Mouse (Mus musculus) urinary bladder, postnatal 25 days (tissue): Measurements from ENCODE around the gene Trib3.
A peak's percentile ranks its signal among the peaks of the same experiment; 100 is the strongest.

Experiments used
- DNase-seq: peaks from one replicate; pipeline ENCODE4 v3.0.0; 2022; ENCODE audit warnings: low spot score

Gene Trib3

DNA sequence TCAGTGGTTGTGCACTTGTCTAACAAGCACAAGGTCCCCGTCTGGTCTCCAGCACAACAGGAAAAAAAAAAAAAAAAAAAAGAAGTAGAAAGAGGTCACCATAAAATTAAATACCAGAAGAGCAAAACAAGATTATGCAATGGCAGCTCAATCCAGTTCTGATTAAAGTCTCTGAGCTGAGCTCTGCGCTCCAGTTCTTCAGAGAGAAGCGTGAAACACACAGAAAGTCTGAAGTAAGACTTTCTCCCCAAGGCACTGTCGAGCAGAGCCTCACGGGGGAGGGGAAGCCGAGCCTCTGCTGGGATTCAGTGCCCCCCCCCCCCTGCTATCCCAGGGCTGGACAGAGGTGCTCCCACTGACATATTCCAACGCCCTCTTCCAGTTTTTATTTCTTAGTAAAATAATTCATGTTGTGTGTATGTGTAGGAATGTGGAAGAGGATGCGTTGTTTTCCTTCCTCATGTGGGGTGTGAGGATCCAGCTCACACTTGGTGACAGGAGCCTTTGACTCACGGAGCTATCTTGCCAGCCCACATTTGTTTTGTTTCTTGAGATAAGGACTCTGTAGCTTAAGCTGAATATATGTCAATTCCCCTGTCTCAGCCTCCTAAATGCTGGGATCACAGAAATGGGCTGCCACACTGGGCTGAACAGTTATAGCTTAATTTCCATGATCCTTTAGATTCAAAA, 3.1 kb upstream of the Trib3 start:
- no peak for DNase-seq

DNA sequence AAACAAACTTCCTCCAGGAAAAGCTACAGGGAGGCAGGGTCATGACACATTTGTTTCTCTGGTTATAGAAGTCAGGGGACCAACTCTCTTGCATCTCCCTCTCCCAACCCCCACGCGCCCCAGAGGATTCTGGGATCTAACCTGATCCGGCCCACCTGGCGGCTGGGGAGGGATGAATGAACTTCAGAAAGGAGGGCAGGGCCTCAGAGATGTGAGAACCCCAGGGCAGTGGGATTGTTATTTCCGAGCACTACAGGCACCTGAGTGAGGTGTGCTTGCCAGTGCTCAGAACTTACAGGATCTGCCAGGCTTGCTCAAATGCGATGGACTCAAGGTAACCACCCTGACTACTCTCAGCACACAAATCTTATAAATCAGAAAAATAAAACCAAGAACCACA, 1.6 kb upstream of the Trib3 start:
- DNase-seq: no peak

DNA sequence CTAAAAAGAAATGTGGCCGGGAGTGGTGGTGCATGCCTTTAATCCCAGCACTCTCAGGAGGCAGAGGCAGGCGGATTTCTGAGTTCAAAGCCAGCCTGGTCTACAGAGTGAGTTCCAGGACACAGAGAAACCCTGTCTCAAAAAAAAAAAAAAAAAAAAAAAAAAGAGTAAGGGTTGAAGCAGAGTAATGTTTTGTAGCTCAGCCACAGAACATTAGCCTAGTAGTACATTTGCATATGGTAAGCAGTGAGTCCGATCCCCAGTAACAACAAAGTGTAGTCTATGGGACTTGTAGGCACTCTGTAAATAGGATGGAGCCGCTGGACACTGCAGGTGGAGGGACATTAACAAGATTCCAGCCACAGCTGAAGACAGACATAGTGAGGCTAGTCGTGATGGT, 1.1 kb upstream of the Trib3 start:
- DNase-seq: no peak

DNA sequence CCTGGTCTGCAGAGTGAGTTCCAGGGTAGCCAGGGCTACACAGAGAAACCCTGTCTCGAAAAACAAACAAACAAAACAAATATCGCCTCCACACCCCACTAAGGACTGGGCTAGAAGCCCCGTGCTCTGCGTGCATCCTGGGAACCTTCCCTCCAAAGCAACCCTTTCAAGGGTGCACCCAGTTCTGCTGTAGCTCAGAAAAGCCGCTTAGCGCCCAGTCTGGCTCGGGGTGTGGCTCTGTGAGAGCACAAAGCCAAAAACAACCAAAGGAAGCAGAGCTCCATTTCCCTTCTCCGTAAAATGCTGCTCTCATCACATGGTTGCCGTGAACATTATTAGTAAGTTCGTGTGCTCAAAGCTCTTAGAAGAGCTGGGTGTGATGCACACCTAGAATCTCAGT, 529 bp upstream of the Trib3 start:
- DNase-seq: no peak

DNA sequence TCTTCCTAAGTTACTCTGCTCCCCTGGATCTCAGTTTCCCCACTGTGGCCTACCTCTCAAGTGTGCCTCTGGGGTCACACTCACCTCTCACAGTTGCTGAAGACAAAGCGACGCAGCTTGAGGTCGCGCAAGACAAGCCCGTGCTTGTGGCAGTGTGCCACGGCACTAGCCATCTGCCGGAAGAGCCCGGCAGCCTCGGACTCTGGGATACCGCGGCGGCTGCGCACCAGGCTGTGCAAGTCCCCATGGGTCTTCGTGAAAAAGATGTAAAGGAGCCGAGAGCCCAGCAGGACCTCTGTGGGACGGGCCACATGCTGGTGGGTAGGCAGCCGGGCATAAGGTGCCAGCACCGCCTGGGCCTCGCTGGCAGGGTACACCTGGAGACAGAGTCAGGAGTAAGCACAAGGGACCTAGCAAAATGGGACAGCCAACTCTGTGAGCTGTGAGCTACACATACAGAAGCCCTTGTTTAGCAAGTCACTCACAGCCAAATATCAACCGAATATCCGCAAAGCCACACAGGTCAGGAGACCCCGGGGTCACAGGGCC, 4.1 kb downstream of the Trib3 start:
- DNase-seq: no peak

DNA sequence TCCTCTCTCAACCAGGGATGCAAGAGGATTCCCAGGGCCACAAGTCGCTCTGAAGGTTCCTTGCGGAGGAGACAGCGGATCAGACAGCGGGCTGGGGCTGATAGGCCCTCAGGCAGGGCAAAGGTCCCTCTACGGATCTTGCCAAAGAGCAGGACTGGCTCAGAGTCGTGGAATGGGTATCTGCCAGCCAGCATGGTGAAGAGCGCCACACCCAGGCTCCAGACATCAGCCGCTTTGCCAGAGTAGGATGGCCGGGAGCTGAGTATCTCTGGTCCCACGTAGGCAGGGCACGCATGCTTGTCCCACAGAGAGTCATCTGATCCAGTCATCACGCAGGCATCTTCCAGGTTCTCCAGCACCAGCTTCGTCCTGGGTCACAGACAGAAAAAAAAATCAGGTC, 5.5 kb downstream of the Trib3 start:
- DNase-seq: no peak

DNA sequence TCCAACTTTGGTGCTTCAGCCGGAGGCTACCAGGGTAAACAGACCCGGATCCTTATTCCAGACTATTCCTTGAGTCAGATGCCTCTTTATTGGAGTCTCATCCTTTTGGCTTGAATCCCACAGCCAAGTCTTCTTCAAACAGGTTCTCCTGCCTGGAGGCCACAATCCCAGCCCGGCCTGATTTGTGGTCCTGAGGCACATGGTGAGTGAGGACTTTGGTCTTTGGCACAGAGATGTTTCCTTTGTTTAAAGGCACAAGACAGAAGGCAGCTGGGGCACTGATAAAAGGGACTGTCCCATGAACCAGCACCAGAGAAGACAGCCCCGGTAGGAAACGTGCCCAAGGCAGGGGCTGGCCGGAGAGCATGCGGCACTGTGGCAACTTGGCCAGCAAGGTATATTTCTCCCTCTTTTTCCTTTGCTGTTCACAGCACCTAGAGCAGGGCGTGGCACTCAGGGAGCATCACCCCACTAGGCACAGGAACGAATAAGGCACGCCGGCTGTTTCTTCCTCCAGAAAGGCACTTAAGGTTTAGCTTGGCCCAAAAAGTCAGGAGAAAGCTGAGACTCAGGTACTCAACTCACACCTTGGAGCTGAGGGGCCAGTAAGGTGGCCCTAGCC, 6.1 kb downstream of the Trib3 start:
- DNase-seq: no peak

DNA sequence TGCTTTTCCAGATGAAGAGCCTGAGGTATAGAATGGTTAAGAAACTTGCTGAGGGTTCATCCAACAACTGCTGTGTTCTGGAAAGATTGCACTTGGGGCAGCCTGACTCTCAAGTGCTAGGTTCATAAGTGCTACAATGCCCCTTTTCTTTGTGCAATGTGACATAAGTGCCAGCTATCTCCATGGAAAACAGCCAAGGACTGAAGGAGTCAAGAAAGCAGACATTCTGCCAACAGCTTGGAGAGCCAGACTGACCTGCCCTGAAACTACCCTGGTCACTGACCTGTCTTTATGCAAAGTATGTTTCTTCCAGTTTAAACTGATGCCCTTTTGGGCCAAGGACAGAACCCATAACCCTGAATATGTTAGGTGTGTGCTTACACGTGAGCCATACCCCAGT, 7.0 kb downstream of the Trib3 start:
- DNase-seq: no peak

DNA sequence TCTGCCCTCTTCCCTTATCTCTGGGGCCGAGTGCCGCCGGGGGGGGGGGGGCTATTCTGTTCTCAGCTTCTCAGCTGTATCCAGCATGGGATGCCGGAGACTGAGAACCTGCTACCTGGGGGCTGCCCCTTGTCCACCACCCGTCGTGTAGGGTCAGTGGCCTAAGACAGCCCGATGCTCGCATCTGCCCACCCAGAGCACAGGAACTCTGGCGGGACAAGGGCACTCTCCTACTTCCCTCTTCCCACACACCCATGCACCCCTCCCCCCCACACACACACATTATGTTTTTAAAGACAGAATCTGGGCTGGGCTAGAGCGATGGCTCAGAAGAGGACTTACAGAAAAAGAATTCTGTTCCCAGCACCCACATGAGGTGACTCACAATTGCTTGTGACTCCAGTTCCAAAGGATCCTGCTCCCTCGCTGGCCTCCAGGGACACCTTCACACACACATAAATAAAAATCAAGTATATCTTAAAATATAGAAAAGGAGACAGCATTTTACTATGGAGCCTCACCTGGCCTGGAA, 8.5 kb downstream of the Trib3 start:
- DNase-seq: no peak

DNA sequence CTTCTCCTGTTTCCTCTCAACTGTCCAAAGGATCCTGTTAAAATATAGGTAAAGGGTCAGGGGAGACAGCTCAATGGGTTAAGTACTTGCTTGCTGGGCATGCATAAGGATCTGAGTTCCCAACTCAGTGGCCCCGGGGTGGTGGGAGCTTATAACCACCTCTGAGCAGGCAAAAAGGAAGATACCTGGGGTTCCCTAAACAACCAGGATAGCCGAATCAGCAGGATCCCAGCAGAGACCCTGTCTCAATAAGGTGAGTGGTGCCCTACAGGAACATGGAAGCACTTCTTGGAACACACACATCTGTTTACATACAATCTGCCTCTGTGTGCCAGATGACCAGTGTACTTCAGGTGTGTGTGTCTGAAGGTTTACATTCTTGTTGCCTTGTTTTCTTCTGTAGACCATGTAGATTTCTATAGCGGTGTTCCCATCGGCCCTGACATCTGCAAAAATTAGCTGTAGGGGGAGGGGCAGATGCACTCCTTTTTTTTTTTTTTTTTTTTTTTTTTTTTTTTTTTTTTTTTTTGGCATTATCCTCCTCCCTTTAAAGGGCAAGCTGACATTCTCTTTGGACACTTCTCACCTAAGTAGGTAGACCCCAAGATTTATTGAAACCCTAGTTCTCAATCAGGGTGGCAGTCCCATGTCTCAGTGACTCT, 10.4 kb downstream of the Trib3 start:
- no peak for DNase-seq

DNA sequence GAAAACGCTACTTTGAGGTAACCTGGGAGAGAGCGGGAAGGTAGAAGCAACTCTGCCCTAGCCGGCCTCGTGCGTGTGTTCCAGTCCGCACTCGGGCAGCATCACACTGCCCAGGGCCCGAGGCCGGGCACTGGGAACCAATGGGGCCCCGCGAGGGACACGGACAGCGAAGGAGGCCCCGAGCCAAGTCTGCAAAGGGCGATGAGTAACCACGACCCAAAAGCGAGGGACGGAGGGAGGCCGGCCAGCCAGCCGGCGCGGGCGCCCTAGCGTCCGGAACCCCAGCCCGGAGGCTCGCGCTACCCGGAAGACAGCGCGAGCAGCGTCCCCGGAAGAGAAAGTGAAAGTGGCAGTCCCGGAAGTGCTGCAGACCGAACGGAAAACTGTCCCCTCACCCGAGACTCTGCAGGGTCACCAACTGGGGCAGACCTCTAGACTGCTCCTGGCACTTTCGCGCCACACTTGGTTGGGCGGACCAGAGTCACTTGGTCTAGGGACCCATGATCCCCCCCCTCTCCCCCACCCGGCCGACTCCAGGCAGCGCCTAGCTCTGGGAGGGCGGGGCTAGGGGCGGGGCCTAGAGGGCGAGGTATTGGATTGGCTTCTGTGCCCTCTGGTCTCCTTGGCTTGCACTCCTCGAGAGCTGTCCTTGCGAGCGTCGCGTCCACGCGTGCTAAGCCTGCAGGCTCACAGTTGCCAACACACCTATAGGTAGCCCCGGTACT, 11.6 kb downstream of the Trib3 start, which contains the start of gene Rbck1:
Gene Rbck1 (minus strand): TSS at position 553 of the 725 bp plus-strand sequence.
- peak; percentile 74 for DNase-seq

DNA sequence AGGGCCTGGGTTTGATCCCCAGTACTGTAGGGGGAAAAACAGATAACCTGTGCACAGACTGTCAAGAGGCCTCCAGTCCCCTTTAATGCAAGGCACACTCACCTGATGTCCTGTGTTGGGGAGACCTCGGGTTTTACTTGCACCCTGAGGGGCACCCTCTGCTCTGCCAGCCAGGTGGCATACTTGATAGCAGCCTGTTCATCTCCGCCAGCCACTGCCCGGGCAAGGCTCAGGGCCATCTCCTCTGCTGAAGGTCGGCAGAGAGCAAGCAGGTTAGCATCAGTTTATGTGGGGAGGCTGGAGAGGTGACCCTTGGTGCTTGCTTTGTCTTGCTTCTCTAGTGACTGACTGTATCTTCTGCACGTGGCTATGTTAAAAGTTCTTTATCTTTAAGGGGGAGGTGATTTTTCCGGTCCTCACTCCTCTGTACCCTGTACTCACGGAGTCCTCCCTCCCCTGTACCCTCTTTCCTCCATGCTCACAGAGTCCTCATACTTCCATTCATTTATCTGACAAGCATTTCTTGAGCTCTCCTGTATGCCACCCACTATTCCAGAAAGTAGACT, 12.9 kb downstream of the Trib3 start:
- DNase-seq: no peak

DNA sequence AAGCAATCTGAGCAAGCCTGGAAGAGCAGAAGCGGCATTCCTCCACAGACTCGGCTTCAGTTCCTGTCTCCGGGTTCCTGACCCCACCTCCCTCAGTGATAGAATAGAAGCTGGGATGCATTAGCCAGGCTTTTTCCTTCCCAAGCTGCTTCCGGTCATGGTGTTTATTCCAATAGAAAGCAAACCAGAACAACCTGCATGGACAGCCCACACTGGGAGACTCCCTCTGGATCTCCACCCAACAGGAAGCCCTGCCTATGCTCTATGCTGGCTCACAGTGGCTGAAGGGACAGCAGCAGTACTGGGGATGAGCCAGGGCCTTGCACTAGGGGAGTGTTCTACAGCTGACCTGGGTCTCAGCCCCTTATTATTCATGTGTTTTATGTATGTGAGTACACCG, 15.9 kb downstream of the Trib3 start:
- DNase-seq: no peak

DNA sequence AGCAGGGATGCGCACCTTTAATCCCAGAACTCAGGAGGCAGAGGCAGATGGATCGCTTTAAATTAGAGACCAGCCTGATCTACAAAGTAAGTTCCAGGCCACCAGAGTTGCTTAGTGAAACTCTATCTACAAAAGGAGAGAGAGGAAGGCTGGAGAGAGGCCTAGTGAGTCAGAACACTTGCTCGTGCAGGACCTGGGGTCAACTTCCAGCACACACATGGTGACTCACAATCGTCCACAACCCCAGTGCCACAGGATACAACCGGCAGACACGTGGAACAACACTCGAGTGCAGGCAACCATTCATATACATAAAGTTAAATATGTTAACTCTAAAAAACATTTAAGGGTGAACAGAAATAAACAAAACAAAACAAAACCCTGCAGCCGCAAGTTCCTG, 17.2 kb downstream of the Trib3 start:
- no peak for DNase-seq

DNA sequence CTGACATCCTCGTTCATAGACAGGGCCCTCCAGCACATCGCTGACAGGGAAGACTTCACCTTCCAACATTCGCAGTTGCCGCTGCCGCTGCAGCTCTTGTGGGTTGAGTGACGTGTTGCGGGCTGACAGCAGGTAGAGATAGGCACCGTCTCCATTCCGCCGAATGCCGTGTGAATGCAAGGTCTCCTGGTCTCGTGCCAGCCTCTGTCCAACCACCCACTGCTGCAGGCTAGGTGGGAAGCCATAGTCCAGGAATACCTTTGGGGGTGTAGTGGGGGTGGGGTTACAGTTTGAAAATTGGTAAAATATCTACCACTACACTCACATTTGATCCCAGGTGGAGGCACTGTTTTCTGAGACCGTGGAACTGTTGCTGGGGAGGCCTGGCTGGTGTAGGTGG, 17.7 kb downstream of the Trib3 start:
- DNase-seq: no peak

DNA sequence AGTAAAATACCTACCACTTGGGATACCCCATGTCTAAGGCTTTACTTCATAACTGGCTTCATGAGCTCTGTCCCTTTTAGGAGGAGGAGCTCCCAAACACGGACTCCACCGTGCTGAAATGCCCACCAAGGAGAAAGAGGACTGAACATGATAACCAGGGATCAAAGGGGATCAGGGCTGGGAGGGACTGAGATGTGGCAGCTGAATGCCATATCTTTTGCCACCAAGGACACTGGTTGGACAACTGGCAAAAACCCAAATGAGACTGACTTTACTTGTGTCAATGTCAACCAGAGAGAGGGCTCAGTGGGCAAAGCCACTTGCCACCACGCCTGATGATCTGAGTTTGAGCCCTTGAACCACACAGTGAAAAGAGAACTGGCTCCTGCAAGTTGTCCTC, 19.0 kb downstream of the Trib3 start:
- no peak for DNase-seq

DNA sequence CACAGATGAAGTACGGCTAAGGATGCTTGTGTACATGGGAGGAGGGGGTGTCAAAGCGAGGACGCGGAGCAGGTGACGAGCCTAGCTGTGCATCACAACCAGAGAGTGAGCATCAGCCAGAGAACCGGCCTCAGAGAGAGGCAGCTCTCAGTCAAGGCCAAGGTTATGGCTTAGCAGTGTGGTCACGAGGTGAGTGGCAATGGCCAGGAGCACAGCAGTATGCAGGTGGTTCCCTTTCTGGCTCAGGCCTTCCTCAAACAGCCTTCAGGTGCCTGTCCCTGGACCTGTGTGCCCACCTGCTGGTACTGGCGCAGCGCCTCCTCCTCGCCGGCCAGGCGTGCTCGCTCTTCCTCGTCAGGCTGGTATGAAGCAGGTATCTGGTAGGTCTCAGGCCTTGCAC, 19.9 kb downstream of the Trib3 start:
- DNase-seq: no peak

DNA sequence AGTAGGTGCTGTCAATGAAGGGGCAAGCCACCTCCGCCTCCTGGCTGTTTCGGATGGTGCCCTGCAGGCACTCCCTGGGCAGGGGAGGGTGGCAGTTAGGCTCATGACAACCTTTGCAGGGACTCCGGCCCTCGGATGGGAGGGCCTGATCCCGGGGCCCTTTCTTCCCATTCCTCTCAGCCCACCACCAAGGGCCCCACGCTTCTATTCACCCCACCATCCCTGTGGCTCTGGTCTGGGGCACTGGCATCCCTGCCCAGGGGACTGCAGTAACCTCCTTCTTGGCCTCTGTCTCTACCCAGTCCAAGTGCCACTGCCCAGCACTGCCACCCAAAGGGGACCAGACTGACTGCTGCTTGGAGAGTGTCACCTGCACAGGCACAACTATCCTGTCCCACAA, 21.6 kb downstream of the Trib3 start:
- DNase-seq: no peak

DNA sequence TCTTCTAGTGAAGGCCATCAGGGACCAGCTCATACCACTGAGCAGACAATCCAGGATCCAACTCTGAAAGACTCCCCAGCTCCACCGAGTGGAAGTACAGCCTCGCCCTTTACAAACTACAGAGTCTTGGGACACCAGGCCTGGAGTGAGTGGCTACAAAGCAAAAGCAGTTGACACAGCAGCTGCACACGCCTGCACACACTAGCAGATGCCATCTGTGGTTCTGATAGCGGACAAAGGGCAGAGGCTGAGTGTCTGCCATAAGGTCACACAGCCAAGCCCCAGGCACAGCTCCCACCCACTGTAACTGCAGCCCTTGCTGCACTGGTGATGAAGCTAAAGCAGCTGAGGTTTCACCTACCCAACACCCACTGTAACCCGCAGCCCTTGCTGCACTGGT, 22.3 kb downstream of the Trib3 start:
- DNase-seq: no peak

DNA sequence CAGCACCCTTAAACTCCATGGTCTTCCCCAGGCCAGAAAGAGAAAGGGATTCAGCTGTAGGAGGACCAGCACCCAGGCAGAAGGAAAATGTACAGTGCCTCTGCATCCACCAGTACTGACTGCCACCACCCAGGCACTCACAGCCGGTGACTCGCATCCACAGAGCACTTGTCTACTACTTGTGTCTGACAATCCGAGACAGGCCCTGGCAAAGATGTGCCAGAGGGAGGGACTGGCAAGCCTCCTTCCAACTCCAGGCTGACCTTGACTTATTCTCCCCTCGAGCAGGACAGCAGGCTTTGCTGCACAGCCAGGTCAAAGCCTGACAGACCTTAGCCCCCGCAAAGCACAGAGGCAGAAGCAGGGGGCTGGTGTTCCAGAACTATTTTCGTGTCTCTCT, 26.8 kb downstream of the Trib3 start:
- no peak for DNase-seq

DNA sequence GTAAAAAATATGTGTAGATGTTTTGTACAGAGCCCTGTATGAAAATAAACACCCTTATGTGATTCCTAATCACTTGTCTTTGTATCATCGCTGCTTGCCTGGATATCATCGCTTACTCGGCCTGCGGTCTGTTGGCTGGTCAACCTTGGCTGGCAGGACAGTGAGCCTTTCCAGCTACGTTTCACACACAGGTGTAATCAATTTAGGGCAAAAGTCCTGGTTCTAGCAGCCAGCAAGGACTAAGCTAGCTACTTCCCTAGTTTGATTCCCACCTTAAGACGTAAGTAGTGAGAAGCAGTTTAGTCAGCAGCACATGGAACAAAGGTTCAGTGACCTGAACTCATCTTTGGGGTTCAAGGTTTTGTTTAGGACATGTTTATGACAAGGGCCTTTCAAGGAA, 29.9 kb downstream of the Trib3 start:
- DNase-seq: no peak

DNA sequence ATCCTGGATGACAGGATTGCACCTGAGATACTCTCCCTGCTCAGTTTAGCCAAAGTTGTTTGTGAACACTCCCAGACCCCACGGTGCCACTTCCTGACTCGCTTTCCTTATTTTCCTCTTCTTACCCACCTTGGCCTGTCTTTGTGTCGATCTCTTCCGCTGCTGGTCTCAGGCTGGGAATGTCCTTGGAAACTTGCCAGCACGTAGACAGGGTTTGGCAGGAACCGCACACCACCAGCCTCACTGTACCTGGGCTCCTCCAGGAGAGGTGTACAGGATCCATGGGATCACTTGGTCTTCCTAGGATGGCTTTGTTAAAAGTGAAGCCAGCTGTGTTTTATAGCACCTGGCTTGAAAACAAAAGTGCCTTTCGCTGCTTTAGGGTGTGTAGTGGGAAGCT, 30.8 kb downstream of the Trib3 start:
- DNase-seq: no peak
